Mouse (Mus musculus) forebrain, embryonic 12.5 days (tissue): ENCODE measurements around the gene Foxj1. TPM values are rescaled to one million over a fixed set of nuclear protein-coding genes. Genes with fewer than 3 reads are reported as not detected.
A peak's percentile ranks its signal among the peaks of the same experiment; 100 is the strongest.

Source experiments
- ATAC-seq: fragments of 200-750 bp; cut with Nextera tagmentation; 2 replicates; pipeline ENCODE4 v1.8.0; 2017; ENCODE audit warnings: moderate TSS enrichment; ENCODE audit not compliant: low FRiP score
- H3K27ac ChIP-seq: fragments of 300-500 bp; sonication (generic); 2 replicates; pipeline ENCODE4 v1.5.1; 2016; ENCODE audit warnings: mild to moderate bottlenecking
- H3K27me3 ChIP-seq: fragments of 300-500 bp; sonication (generic); 2 replicates; pipeline ENCODE4 v1.6.1; 2016; ENCODE audit warnings: mild to moderate bottlenecking
- H3K36me3 ChIP-seq: fragments of 300-500 bp; sonication (generic); replicated peaks from 2 replicates; pipeline ENCODE4 v1.6.1; 2016; ENCODE audit warnings: mild to moderate bottlenecking
- H3K4me1 ChIP-seq: fragments of 300-500 bp; sonication (generic); 2 replicates; pipeline ENCODE4 v1.6.1; 2016
- H3K4me2 ChIP-seq: fragments of 300-500 bp; sonication (generic); 2 replicates; pipeline ENCODE4 v1.6.1; 2016; ENCODE audit warnings: mild to moderate bottlenecking, moderate library complexity
- H3K4me3 ChIP-seq: fragments of 300-500 bp; sonication (generic); replicated peaks from 2 replicates; pipeline ENCODE4 v1.5.1; 2016; ENCODE audit warnings: mild to moderate bottlenecking
- H3K9ac ChIP-seq: fragments of 300-500 bp; sonication (generic); 2 replicates; pipeline ENCODE4 v1.6.1; 2016; ENCODE audit warnings: mild to moderate bottlenecking
- H3K9me3 ChIP-seq: fragments of 300-500 bp; sonication (generic); 2 replicates; pipeline ENCODE4 v1.6.1; 2016
- WGBS: fragments of 180-500 bp; shearing (Covaris S2); methylation state at CpG from one replicate; pipeline ENCODE4 v1.1.7; 2016; 5-methylcytosine and 5-hydroxymethylcytosine counted together
- polyA plus RNA-seq: library from polyadenylated mRNA; unstranded; fragments of >200 nt; fragmentation: Nextera tagmentation; extraction: Ambion mirVana; gene quantifications from 2 replicates; pipeline ENCODE4 v1.2.1, GENCODE M21; 2016

Foxj1 gene
- polyA plus RNA-seq, 1 experiment from 2014 or later, result 14.3 TPM

DNA sequence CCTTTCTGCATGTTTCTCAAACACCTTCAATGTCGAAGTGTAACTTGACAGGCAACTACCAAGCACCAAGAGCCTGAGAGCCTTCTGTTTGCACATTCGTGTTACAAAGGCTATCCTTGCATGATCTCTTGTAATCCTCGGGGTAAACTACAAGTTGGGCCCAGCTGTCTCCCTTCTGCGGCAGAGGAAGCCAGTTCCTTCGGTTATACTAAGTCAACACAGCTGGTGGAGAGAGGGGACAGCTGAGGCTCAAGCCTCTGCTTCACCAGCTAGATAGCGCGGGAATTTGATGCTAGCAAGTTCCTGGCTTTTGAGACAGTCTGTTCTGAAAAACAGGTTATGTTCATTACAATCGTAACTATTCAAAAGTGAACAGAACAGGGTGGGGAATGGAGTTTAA, 22.8 kb downstream of the Foxj1 start:
- WGBS, result 78% methylated on average over 8 of the region's 8 CpGs
- no peak for ATAC-seq
- Histone ChIP-seq H3K27me3 (peaks cover 24% of the 10 kb centered on the region), H3K4me2 (no peak overlapping the region), H3K9ac (no peak overlapping the region), H3K4me3 (no peak overlapping the region), H3K9me3 (no peaks in the 10 kb centered on the region), H3K4me1 (peaks cover 5% of the 10 kb centered on the region; the same call in 1 of the 2 replicates), H3K36me3 (no peaks in the 10 kb centered on the region), H3K27ac (no peak overlapping the region)

- no peak overlapping the region for H3K9ac ChIP-seq
- H3K4me1 ChIP-seq, result peaks cover 9% of the 10 kb centered on the region
- no peaks in the 10 kb centered on the region for H3K36me3 ChIP-seq
- whole genome bisulfite sequencing, result 66% methylated on average over 8 of the region's 8 CpGs
- H3K27ac ChIP-seq, result no peak overlapping the region
- no peak overlapping the region for H3K4me2 ChIP-seq
- H3K9me3 ChIP-seq, result no peaks in the 10 kb centered on the region
- no peak for ATAC-seq
- peaks cover 17% of the 10 kb centered on the region; the same call in 1 of the 2 replicates for H3K27me3 ChIP-seq
- no peak overlapping the region for H3K4me3 ChIP-seq
These were observed 24.0 kb downstream of the Foxj1 start for GRCm38 (mm10) chr11:116311169-116311568.

DNA sequence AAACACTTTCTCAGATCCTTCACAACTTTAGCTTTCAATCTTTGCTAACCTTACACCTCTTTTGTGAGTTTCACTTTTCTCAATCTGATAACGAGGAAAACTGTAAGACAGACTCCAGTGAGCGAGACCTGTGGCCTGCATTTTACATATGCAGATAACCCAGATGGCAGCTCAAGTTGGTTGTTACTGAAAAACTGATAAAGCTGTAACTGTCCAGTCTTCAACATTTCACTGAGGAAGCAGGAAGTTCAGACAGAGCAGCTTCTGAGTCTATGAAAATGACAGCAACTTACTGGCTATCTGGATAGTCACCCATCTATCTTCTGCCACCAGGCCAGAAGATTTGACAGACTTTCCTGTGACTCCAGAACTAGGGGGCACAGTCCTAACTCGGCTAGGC, 25.6 kb downstream of the Foxj1 start:
- peaks cover 10% of the 10 kb centered on the region for H3K4me1 ChIP-seq
- no peak for ATAC-seq
- WGBS, result 77% methylated on average over 3 of the region's 3 CpGs
- peaks cover 6% of the 10 kb centered on the region for H3K36me3 ChIP-seq
- no peaks in the 10 kb centered on the region; the same call in 1 of the 2 replicates for H3K9me3 ChIP-seq
- no peak overlapping the region for H3K4me3 ChIP-seq
- no peak overlapping the region for H3K27ac ChIP-seq
- no peak overlapping the region for H3K4me2 ChIP-seq
- H3K9ac ChIP-seq, result no peak overlapping the region
- H3K27me3 ChIP-seq, result peaks cover 12% of the 10 kb centered on the region; the same call in 1 of the 2 replicates

DNA sequence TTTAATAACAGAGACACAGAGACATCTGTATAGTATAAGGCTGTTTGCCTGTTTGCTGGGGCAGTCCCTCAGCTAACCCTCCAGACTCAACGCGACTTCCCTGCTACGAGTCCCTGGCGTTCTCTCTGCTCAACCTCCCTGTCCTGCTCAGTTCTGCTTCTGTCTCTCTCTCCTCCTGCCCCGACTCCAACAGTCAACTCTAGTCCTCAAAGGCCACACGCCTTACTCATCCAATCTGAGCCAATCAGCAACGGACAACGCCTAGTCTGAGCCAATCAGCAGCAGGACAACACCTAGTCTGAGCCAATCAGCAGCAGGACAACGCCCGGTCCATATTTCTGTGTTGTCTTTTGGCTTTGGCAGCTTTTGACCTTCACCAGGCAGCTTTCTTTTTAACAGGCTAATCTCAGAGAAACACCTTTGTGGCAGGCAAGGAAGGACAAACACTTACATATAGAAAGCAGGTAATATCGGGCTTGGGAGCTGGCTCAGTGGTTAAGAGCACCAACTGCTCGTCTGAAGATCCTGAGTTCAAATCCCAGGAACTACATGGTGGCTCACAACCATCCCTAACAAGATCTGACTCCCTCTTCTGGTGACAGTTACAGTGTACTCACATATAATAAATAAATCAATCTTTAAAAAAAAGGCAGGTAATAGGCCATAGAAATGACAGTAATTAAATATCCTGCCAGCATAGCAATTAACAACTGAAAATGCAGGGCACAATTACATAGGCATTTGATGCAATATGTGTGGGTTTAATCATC, 27.3 kb downstream of the Foxj1 start:
- H3K27ac ChIP-seq, result no peak overlapping the region
- no peak overlapping the region for H3K4me2 ChIP-seq
- ATAC-seq, result no peak
- 90% methylated on average over 12 of the region's 12 CpGs for WGBS
- H3K9ac ChIP-seq, result no peak overlapping the region
- H3K4me1 ChIP-seq, result peaks cover 10% of the 10 kb centered on the region
- peaks cover 21% of the 10 kb centered on the region for H3K36me3 ChIP-seq
- peaks cover 12% of the 10 kb centered on the region; the same call in 1 of the 2 replicates for H3K27me3 ChIP-seq
- no peaks in the 10 kb centered on the region; the same call in 1 of the 2 replicates for H3K9me3 ChIP-seq
- no peak overlapping the region for H3K4me3 ChIP-seq

DNA sequence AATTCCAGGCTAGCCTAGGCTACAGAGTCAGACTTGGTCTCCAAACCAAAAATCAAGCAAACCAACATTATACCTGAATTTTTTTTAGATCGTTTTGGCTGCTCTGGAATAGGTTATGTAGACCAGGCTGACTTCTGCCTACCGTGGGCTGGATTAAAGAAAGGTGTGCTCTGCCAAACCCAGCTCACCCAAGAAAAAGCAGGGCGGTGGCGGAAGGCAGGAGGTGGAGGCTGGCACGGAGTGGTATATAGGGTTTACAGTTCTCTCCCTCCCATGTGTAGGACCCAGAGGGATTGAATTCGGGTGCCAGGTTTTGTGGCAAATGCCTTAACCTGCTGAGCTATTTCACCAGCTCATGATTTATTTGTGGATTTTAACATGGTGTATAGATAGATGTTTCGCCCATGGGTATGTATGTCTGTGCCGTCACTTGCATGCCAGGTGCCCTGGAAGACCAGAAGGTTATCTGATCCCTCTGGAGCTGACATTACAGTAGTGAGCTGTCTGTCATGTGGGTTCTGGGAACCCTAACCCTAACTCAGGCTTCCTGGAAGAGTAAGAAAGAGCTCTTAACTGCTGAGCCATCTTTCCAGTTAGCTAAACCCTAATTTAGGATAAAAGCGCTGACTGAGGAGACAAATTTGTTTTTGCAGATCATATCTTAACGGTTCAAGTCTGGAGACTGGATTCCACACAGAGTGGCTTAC, 28.0 kb downstream of the Foxj1 start, which contains the start of gene Exoc7:
Gene Exoc7 (minus strand): TSS at position 215 of the 707 bp plus-strand sequence.
- Histone ChIP-seq H3K9me3 (no peaks in the 10 kb centered on the region; the same call in 1 of the 2 replicates), H3K9ac (peak within 1 kb of the TSS; percentile 80), H3K27me3 (peaks cover 12% of the 10 kb centered on the region; the same call in 1 of the 2 replicates), H3K27ac (0 out of 2 replicates have a peak within 1 kb of the TSS, but pooled peaks have one; percentile 20), H3K4me1 (peaks cover 10% of the 10 kb centered on the region), H3K4me3 (peak within 1 kb of the TSS; percentile 77), H3K36me3 (peaks cover 28% of the 10 kb centered on the region), H3K4me2 (peak within 1 kb of the TSS; percentile 79)
- 84% methylated on average over 10 of the region's 10 CpGs for whole genome bisulfite sequencing
- peak; percentile 31; the same call in 1 of the 2 replicates for ATAC-seq

- Histone ChIP-seq H3K4me2 (peak overlapping the region; percentile 79), H3K9me3 (no peaks in the 10 kb centered on the region; the same call in 1 of the 2 replicates), H3K36me3 (peaks cover 36% of the 10 kb centered on the region), H3K4me3 (peak overlapping the region; percentile 77), H3K27me3 (peaks cover 12% of the 10 kb centered on the region; the same call in 1 of the 2 replicates), H3K4me1 (peaks cover 10% of the 10 kb centered on the region), H3K27ac (0 out of 2 replicates have a peak overlapping the region, but pooled peaks have one; percentile 20), H3K9ac (peak overlapping the region; percentile 80)
- ATAC-seq, result peak; percentile 93
- WGBS, result 2% methylated on average over 53 of the region's 53 CpGs
These were observed 28.8 kb downstream of the Foxj1 start for GRCm38 (mm10) chr11:116306126-116306982.

- WGBS, result 97% methylated on average over 2 of the region's 2 CpGs
- H3K36me3 ChIP-seq, result peaks cover 45% of the 10 kb centered on the region
- peaks cover 10% of the 10 kb centered on the region for H3K4me1 ChIP-seq
- H3K4me3 ChIP-seq, result peak overlapping the region; percentile 77; the same call in 1 of the 2 replicates
- ATAC-seq, result no peak
- peak overlapping the region; percentile 80; the same call in 1 of the 2 replicates for H3K9ac ChIP-seq
- H3K9me3 ChIP-seq, result no peaks in the 10 kb centered on the region; the same call in 1 of the 2 replicates
- H3K27me3 ChIP-seq, result peaks cover 9% of the 10 kb centered on the region; the same call in 1 of the 2 replicates
- no peak overlapping the region for H3K27ac ChIP-seq
- H3K4me2 ChIP-seq, result peak overlapping the region; percentile 79
These were observed 29.8 kb downstream of the Foxj1 start for GRCm38 (mm10) chr11:116305423-116305822.

DNA sequence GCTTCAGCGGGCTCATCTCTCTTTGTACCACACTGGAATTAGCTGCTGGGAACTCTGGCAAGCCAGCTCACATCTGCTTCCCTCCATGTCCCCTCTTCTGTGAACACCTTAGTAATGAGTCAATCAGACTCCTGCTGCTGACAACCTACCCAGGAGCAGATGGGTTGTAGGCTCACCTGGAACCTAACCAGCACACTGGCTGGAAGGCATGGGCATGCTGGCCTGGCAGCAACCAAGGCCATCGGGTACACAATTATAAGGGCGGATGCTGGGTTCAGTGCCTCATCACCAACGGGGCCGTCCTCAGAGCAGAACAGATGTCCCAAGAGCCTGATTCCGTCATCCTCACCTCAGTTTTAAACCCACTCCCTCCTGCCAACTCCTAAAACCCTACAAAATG, 36.6 kb downstream of the Foxj1 start:
- Histone ChIP-seq H3K4me1 (no peaks in the 10 kb centered on the region), H3K9ac (no peak overlapping the region), H3K27ac (no peak overlapping the region), H3K9me3 (no peaks in the 10 kb centered on the region), H3K4me3 (no peak overlapping the region), H3K4me2 (no peak overlapping the region), H3K36me3 (peaks cover 94% of the 10 kb centered on the region), H3K27me3 (no peaks in the 10 kb centered on the region)
- 93% methylated on average over 6 of the region's 6 CpGs for WGBS
- no peak for ATAC-seq

GRCm38 (mm10) chr11:116298221-116298620, 37.0 kb downstream of the Foxj1 start:
- no peak for ATAC-seq
- no peak overlapping the region for H3K4me3 ChIP-seq
- H3K27ac ChIP-seq, result no peak overlapping the region
- H3K4me1 ChIP-seq, result no peaks in the 10 kb centered on the region
- H3K9me3 ChIP-seq, result no peaks in the 10 kb centered on the region
- H3K36me3 ChIP-seq, result peaks cover 90% of the 10 kb centered on the region
- no peak overlapping the region for H3K9ac ChIP-seq
- no peak overlapping the region for H3K4me2 ChIP-seq
- 92% methylated on average over 11 of the region's 11 CpGs for WGBS
- no peaks in the 10 kb centered on the region for H3K27me3 ChIP-seq

DNA sequence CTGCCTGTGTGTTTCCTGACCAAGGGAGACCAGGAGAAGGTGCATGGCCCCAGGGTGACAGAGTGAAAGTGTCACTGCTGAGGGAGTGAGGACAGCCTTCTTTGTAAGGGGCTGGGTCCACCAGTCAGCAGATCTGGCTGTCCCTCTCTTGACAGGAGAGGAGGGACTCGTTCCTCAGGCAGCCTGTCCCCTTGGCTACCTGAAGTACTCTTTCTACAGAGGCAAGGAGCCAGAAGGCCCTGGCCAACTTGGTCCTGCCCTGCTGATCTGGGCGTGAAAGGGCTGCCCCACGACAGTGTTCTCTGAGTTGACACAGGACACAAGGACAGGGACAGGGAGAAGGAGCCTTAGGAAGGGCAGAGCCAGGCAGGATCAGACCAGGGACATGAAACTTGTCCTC, 38.2 kb downstream of the Foxj1 start:
- Histone ChIP-seq H3K27me3 (no peaks in the 10 kb centered on the region), H3K4me3 (no peak overlapping the region), H3K9me3 (no peaks in the 10 kb centered on the region), H3K4me1 (no peaks in the 10 kb centered on the region), H3K4me2 (no peak overlapping the region), H3K36me3 (peaks cover 93% of the 10 kb centered on the region), H3K27ac (no peak overlapping the region), H3K9ac (no peak overlapping the region)
- ATAC-seq, result no peak
- WGBS, result 73% methylated on average over 3 of the region's 3 CpGs

GRCm38 (mm10) chr11:116296191-116296734, 38.9 kb downstream of the Foxj1 start:
- H3K4me2 ChIP-seq, result no peak overlapping the region
- H3K36me3 ChIP-seq, result peaks cover 91% of the 10 kb centered on the region
- no peaks in the 10 kb centered on the region for H3K9me3 ChIP-seq
- 88% methylated on average over 8 of the region's 8 CpGs for WGBS
- H3K27ac ChIP-seq, result no peak overlapping the region
- H3K27me3 ChIP-seq, result no peaks in the 10 kb centered on the region
- no peak overlapping the region for H3K9ac ChIP-seq
- no peaks in the 10 kb centered on the region for H3K4me1 ChIP-seq
- ATAC-seq, result no peak
- H3K4me3 ChIP-seq, result no peak overlapping the region
